Mouse (Mus musculus): Measurements from ENCODE around the gene C8g. TPM values are rescaled to one million over a fixed set of nuclear protein-coding genes. Genes with fewer than 3 reads are reported as not detected.
A peak's percentile ranks its signal among the peaks of the same experiment; 100 is the strongest.

Gene C8g
- polyA plus RNA-seq (2014; fragmentation: Nextera tagmentation; extraction: Ambion mirVana), result 3.4 and 3.7 TPM in 2 replicates

GRCm38 (mm10) chr2:25501593-25502486 is at the start of gene C8g:
Gene C8g (minus strand): TSS chr2:25501719.
- no peak for ATAC-seq (replicated peaks; ENCODE audit: insufficient number of reproducible peaks, low FRiP score, low TSS enrichment)
- Histone ChIP-seq H3K4me3 (ENCODE audit: low read depth, low read length) (peak within 1 kb of the TSS; percentile 96), H3K9ac (ENCODE audit: low read depth, low read length) (peak within 1 kb of the TSS; percentile 98), H3K9me3 (replicated peaks; ENCODE audit: control insufficient read depth, low read length) (no peaks in the 10 kb centered on the region), H3K27me3 (ENCODE audit: control insufficient read depth, insufficient read depth, low read length) (no peaks in the 10 kb centered on the region), H3K27ac (ENCODE audit: low read depth, low read length) (peak within 1 kb of the TSS; percentile 70), H3K4me2 (peak within 1 kb of the TSS; percentile 98), H3K36me3 (ENCODE audit: control insufficient read depth, insufficient read depth, low read length) (0 out of 2 replicates have a peak, but pooled peaks cover 7% of the 10 kb centered on the region), H3K4me1 (ENCODE audit: control insufficient read depth, insufficient read depth, low read length) (peaks cover 12% of the 10 kb centered on the region)
- 68% methylated on average over 20 of the region's 20 CpGs for WGBS (ENCODE audit: insufficient replicate concordance)

- Histone ChIP-seq H3K9me3 (replicated peaks; ENCODE audit: control insufficient read depth, low read length) (no peaks in the 10 kb centered on the region), H3K27ac (ENCODE audit: low read depth, low read length) (no peak overlapping the region), H3K27me3 (ENCODE audit: control insufficient read depth, insufficient read depth, low read length) (no peaks in the 10 kb centered on the region), H3K36me3 (ENCODE audit: control insufficient read depth, insufficient read depth, low read length) (no peaks in the 10 kb centered on the region), H3K4me1 (ENCODE audit: control insufficient read depth, insufficient read depth, low read length) (no peaks in the 10 kb centered on the region), H3K4me3 (ENCODE audit: low read depth, low read length) (no peak overlapping the region), H3K4me2 (no peak overlapping the region), H3K9ac (ENCODE audit: low read depth, low read length) (no peak overlapping the region)
- ATAC-seq (replicated peaks; ENCODE audit: insufficient number of reproducible peaks, low FRiP score, low TSS enrichment), result no peak
- WGBS (ENCODE audit: insufficient replicate concordance), result 30% methylated on average over 5 of the region's 5 CpGs
These were observed 49.7 kb upstream of the C8g start for GRCm38 (mm10) chr2:25551186-25551585.

GRCm38 (mm10) chr2:25549021-25549991 is 47.8 kb upstream of the C8g start:
- WGBS (ENCODE audit: insufficient replicate concordance), result 64% methylated on average over 9 of the region's 9 CpGs
- no peak for ATAC-seq (replicated peaks; ENCODE audit: insufficient number of reproducible peaks, low FRiP score, low TSS enrichment)
- H3K4me2 ChIP-seq, result no peak overlapping the region
- no peak overlapping the region for H3K27ac ChIP-seq (ENCODE audit: low read depth, low read length)
- no peaks in the 10 kb centered on the region for H3K36me3 ChIP-seq (ENCODE audit: control insufficient read depth, insufficient read depth, low read length)
- peaks cover 6% of the 10 kb centered on the region; the same call in 1 of the 2 replicates for H3K4me1 ChIP-seq (ENCODE audit: control insufficient read depth, insufficient read depth, low read length)
- H3K4me3 ChIP-seq (ENCODE audit: low read depth, low read length), result no peak overlapping the region
- no peaks in the 10 kb centered on the region for H3K27me3 ChIP-seq (ENCODE audit: control insufficient read depth, insufficient read depth, low read length)
- no peaks in the 10 kb centered on the region for H3K9me3 ChIP-seq (replicated peaks; ENCODE audit: control insufficient read depth, low read length)
- no peak overlapping the region for H3K9ac ChIP-seq (ENCODE audit: low read depth, low read length)

- Histone ChIP-seq H3K9me3 (replicated peaks; ENCODE audit: control insufficient read depth, low read length) (no peaks in the 10 kb centered on the region), H3K9ac (ENCODE audit: low read depth, low read length) (peak within 1 kb of the TSS; percentile 84), H3K36me3 (ENCODE audit: control insufficient read depth, insufficient read depth, low read length) (no peaks in the 10 kb centered on the region), H3K4me2 (peak within 1 kb of the TSS; percentile 93), H3K27ac (ENCODE audit: low read depth, low read length) (peak within 1 kb of the TSS; percentile 87), H3K27me3 (ENCODE audit: control insufficient read depth, insufficient read depth, low read length) (no peaks in the 10 kb centered on the region), H3K4me1 (ENCODE audit: control insufficient read depth, insufficient read depth, low read length) (peaks cover 6% of the 10 kb centered on the region; the same call in 1 of the 2 replicates), H3K4me3 (ENCODE audit: low read depth, low read length) (peak within 1 kb of the TSS; percentile 63)
- ATAC-seq (replicated peaks; ENCODE audit: insufficient number of reproducible peaks, low FRiP score, low TSS enrichment), result peak; percentile 97
- 3% methylated on average over 48 of the region's 48 CpGs for WGBS (ENCODE audit: insufficient replicate concordance)
These were observed 45.4 kb upstream of the C8g start, which contains the start of gene Traf2 for GRCm38 (mm10) chr2:25546811-25547491. Gene Traf2 (minus strand): TSS chr2:25546940.

- Histone ChIP-seq H3K4me3 (ENCODE audit: low read depth, low read length) (peak overlapping the region; percentile 63), H3K27me3 (ENCODE audit: control insufficient read depth, insufficient read depth, low read length) (no peaks in the 10 kb centered on the region), H3K9ac (ENCODE audit: low read depth, low read length) (peak overlapping the region; percentile 84), H3K4me2 (peak overlapping the region; percentile 93), H3K4me1 (ENCODE audit: control insufficient read depth, insufficient read depth, low read length) (peaks cover 6% of the 10 kb centered on the region; the same call in 1 of the 2 replicates), H3K9me3 (replicated peaks; ENCODE audit: control insufficient read depth, low read length) (no peaks in the 10 kb centered on the region), H3K36me3 (ENCODE audit: control insufficient read depth, insufficient read depth, low read length) (no peaks in the 10 kb centered on the region), H3K27ac (ENCODE audit: low read depth, low read length) (peak overlapping the region; percentile 87)
- peak; percentile 75 for ATAC-seq (replicated peaks; ENCODE audit: insufficient number of reproducible peaks, low FRiP score, low TSS enrichment)
- 8% methylated on average over 43 of the region's 43 CpGs for WGBS (ENCODE audit: insufficient replicate concordance)
These were observed 44.7 kb upstream of the C8g start for GRCm38 (mm10) chr2:25545996-25546810.

- no peak overlapping the region for H3K4me3 ChIP-seq (ENCODE audit: low read depth, low read length)
- peaks cover 6% of the 10 kb centered on the region; the same call in 1 of the 2 replicates for H3K4me1 ChIP-seq (ENCODE audit: control insufficient read depth, insufficient read depth, low read length)
- H3K9me3 ChIP-seq (replicated peaks; ENCODE audit: control insufficient read depth, low read length), result no peaks in the 10 kb centered on the region
- no peak overlapping the region for H3K27ac ChIP-seq (ENCODE audit: low read depth, low read length)
- no peak overlapping the region for H3K9ac ChIP-seq (ENCODE audit: low read depth, low read length)
- H3K36me3 ChIP-seq (ENCODE audit: control insufficient read depth, insufficient read depth, low read length), result peaks cover 2% of the 10 kb centered on the region; the same call in 1 of the 2 replicates
- no peak overlapping the region for H3K4me2 ChIP-seq
- H3K27me3 ChIP-seq (ENCODE audit: control insufficient read depth, insufficient read depth, low read length), result no peaks in the 10 kb centered on the region
- WGBS (ENCODE audit: insufficient replicate concordance), result 83% methylated on average over 10 of the region's 10 CpGs
- no peak for ATAC-seq (replicated peaks; ENCODE audit: insufficient number of reproducible peaks, low FRiP score, low TSS enrichment)
These were observed 40.3 kb upstream of the C8g start for GRCm38 (mm10) chr2:25541644-25542367.

- H3K36me3 ChIP-seq (ENCODE audit: control insufficient read depth, insufficient read depth, low read length), result peaks cover 8% of the 10 kb centered on the region
- ATAC-seq (replicated peaks; ENCODE audit: insufficient number of reproducible peaks, low FRiP score, low TSS enrichment), result no peak
- H3K9ac ChIP-seq (ENCODE audit: low read depth, low read length), result no peak overlapping the region
- no peak overlapping the region for H3K27ac ChIP-seq (ENCODE audit: low read depth, low read length)
- no peak overlapping the region for H3K4me2 ChIP-seq
- no peak overlapping the region for H3K4me3 ChIP-seq (ENCODE audit: low read depth, low read length)
- no peaks in the 10 kb centered on the region for H3K27me3 ChIP-seq (ENCODE audit: control insufficient read depth, insufficient read depth, low read length)
- WGBS (ENCODE audit: insufficient replicate concordance), result 89% methylated on average over 4 of the region's 4 CpGs
- H3K9me3 ChIP-seq (replicated peaks; ENCODE audit: control insufficient read depth, low read length), result no peaks in the 10 kb centered on the region
- no peaks in the 10 kb centered on the region; the same call in 1 of the 2 replicates for H3K4me1 ChIP-seq (ENCODE audit: control insufficient read depth, insufficient read depth, low read length)
These were observed 39.0 kb upstream of the C8g start for GRCm38 (mm10) chr2:25540541-25540948.
